Mouse (Mus musculus) forebrain, embryonic 16.5 days (tissue): ENCODE data around the gene Smtn. TPM values are rescaled to one million over a fixed set of nuclear protein-coding genes. Genes with fewer than 3 reads are reported as not detected.

Experiments used
- ATAC-seq: fragments of 200-750 bp; cut with Nextera tagmentation; 2 replicates; pipeline ENCODE4 v1.8.0; 2017; ENCODE audit warnings: mild to moderate bottlenecking, moderate library complexity
- H3K27ac ChIP-seq: fragments of 300-500 bp; sonication (generic); 2 replicates; pipeline ENCODE4 v1.5.1; 2014; ENCODE audit warnings: low read length, control low read depth
- H3K27me3 ChIP-seq: fragments of 300-500 bp; sonication (generic); replicated peaks from 2 replicates; pipeline ENCODE4 v1.6.1; 2014; ENCODE audit warnings: low read length; ENCODE audit not compliant: control insufficient read depth, insufficient read depth
- H3K36me3 ChIP-seq: fragments of 300-500 bp; sonication (generic); 2 replicates; pipeline ENCODE4 v1.6.1; 2014; ENCODE audit not compliant: control insufficient read depth, insufficient read depth
- H3K4me1 ChIP-seq: fragments of 300-500 bp; sonication (generic); replicated peaks from 2 replicates; pipeline ENCODE4 v1.6.1; 2014; ENCODE audit warnings: low read length; ENCODE audit not compliant: control insufficient read depth, insufficient read depth
- H3K4me2 ChIP-seq: fragments of 300-500 bp; sonication (generic); 2 replicates; pipeline ENCODE4 v1.6.1; 2014; ENCODE audit warnings: mild to moderate bottlenecking, low read length, control low read depth
- H3K4me3 ChIP-seq: fragments of 300-500 bp; sonication (generic); replicated peaks from 2 replicates; pipeline ENCODE4 v1.5.1; 2014; ENCODE audit warnings: mild to moderate bottlenecking, low read length, control low read depth
- H3K9ac ChIP-seq: fragments of 300-500 bp; sonication (generic); replicated peaks from 2 replicates; pipeline ENCODE4 v1.6.1; 2014; ENCODE audit warnings: low read depth, low read length, control low read depth
- H3K9me3 ChIP-seq: fragments of 300-500 bp; sonication (generic); 2 replicates; pipeline ENCODE4 v1.6.1; 2016; ENCODE audit warnings: low read length; ENCODE audit not compliant: control insufficient read depth
- WGBS: fragments of 180-500 bp; shearing (Covaris S2); extraction: QIAGEN DNeasy Blood & Tissue Kit; methylation state at CpG from one replicate; pipeline ENCODE4 v1.1.7; 2014; 5-methylcytosine and 5-hydroxymethylcytosine counted together
- polyA plus RNA-seq: library from polyadenylated mRNA; unstranded; fragments of >200 nt; fragmentation: Nextera tagmentation; extraction: Ambion mirVana; gene quantifications from 2 replicates; pipeline ENCODE4 v1.2.1, GENCODE M21; 2015

Smtn gene
- polyA plus RNA-seq, 1 experiment from 2014 or later, result 17.7 TPM

GRCm38 (mm10) chr11:3539826-3540196 lies 601 bp downstream of the Smtn start:
- peak overlapping the region; percentile 58; the same call in 1 of the 2 replicates for H3K9ac ChIP-seq
- H3K36me3 ChIP-seq, result no peaks in the 10 kb centered on the region
- 0 out of 2 replicates have a peak, but pooled peaks cover 3% of the 10 kb centered on the region for H3K9me3 ChIP-seq
- peak overlapping the region; percentile 67 for H3K4me3 ChIP-seq
- no peaks in the 10 kb centered on the region for H3K27me3 ChIP-seq
- no peak overlapping the region for H3K27ac ChIP-seq
- 81% methylated on average over 4 of the region's 4 CpGs for WGBS
- H3K4me2 ChIP-seq, result peak overlapping the region; percentile 80
- H3K4me1 ChIP-seq, result peaks cover 20% of the 10 kb centered on the region
- no peak for ATAC-seq

- ATAC-seq, result peak; percentile 96
- H3K4me2 ChIP-seq, result peak overlapping the region; percentile 80
- peak overlapping the region; percentile 66 for H3K9ac ChIP-seq
- peak overlapping the region; percentile 67 for H3K4me3 ChIP-seq
- H3K9me3 ChIP-seq, result no peaks in the 10 kb centered on the region
- no peaks in the 10 kb centered on the region for H3K36me3 ChIP-seq
- 4% methylated on average over 33 of the region's 33 CpGs for WGBS
- H3K4me1 ChIP-seq, result peaks cover 21% of the 10 kb centered on the region
- 0 out of 2 replicates have a peak overlapping the region, but pooled peaks have one; percentile 35 for H3K27ac ChIP-seq
- H3K27me3 ChIP-seq, result no peaks in the 10 kb centered on the region
Measured at GRCm38 (mm10) chr11:3539111-3539825, 1.1 kb downstream of the Smtn start.

- no peak for ATAC-seq
- no peak overlapping the region for H3K27ac ChIP-seq
- H3K27me3 ChIP-seq, result no peaks in the 10 kb centered on the region
- H3K4me2 ChIP-seq, result peak overlapping the region; percentile 80
- no peaks in the 10 kb centered on the region for H3K9me3 ChIP-seq
- H3K4me3 ChIP-seq, result peak overlapping the region; percentile 67
- H3K36me3 ChIP-seq, result no peaks in the 10 kb centered on the region
- WGBS, result 69% methylated on average over 4 of the region's 4 CpGs
- H3K9ac ChIP-seq, result peak overlapping the region; percentile 66
- peaks cover 21% of the 10 kb centered on the region for H3K4me1 ChIP-seq
Measured at GRCm38 (mm10) chr11:3538341-3538740, 2.1 kb downstream of the Smtn start.

GRCm38 (mm10) chr11:3537711-3538110 lies 2.7 kb downstream of the Smtn start:
- no peaks in the 10 kb centered on the region for H3K27me3 ChIP-seq
- 92% methylated on average over 3 of the region's 3 CpGs for WGBS
- H3K4me2 ChIP-seq, result peak overlapping the region; percentile 80; the same call in 1 of the 2 replicates
- H3K4me1 ChIP-seq, result peaks cover 21% of the 10 kb centered on the region
- ATAC-seq, result no peak
- H3K36me3 ChIP-seq, result no peaks in the 10 kb centered on the region
- no peak overlapping the region for H3K9ac ChIP-seq
- H3K4me3 ChIP-seq, result no peak overlapping the region
- no peak overlapping the region for H3K27ac ChIP-seq
- no peaks in the 10 kb centered on the region for H3K9me3 ChIP-seq

GRCm38 (mm10) chr11:3536745-3537333 lies 3.6 kb downstream of the Smtn start:
- no peak overlapping the region for H3K4me3 ChIP-seq
- peaks cover 21% of the 10 kb centered on the region for H3K4me1 ChIP-seq
- no peaks in the 10 kb centered on the region for H3K27me3 ChIP-seq
- H3K9ac ChIP-seq, result no peak overlapping the region
- no peak for ATAC-seq
- no peaks in the 10 kb centered on the region for H3K36me3 ChIP-seq
- 92% methylated on average over 5 of the region's 5 CpGs for WGBS
- H3K4me2 ChIP-seq, result no peak overlapping the region
- H3K27ac ChIP-seq, result no peak overlapping the region
- no peaks in the 10 kb centered on the region for H3K9me3 ChIP-seq

- Histone ChIP-seq H3K9me3 (no peaks in the 10 kb centered on the region), H3K36me3 (no peaks in the 10 kb centered on the region), H3K27me3 (no peaks in the 10 kb centered on the region), H3K27ac (peak overlapping the region; percentile 70), H3K4me3 (peak overlapping the region; percentile 65), H3K9ac (peak overlapping the region; percentile 77), H3K4me1 (peaks cover 21% of the 10 kb centered on the region), H3K4me2 (peak overlapping the region; percentile 93)
- ATAC-seq, result no peak
- WGBS, result 55% methylated on average over 5 of the region's 5 CpGs
Measured at GRCm38 (mm10) chr11:3536082-3536481, 4.3 kb downstream of the Smtn start.

- H3K4me1 ChIP-seq, result peaks cover 21% of the 10 kb centered on the region
- under 1% methylated on average over 36 of the region's 36 CpGs for WGBS
- H3K4me3 ChIP-seq, result peak overlapping the region; percentile 65
- H3K4me2 ChIP-seq, result peak overlapping the region; percentile 93
- ATAC-seq, result peak; percentile 85
- peak overlapping the region; percentile 70 for H3K27ac ChIP-seq
- peak overlapping the region; percentile 77 for H3K9ac ChIP-seq
- H3K9me3 ChIP-seq, result no peaks in the 10 kb centered on the region
- H3K27me3 ChIP-seq, result no peaks in the 10 kb centered on the region
- H3K36me3 ChIP-seq, result no peaks in the 10 kb centered on the region
Measured at GRCm38 (mm10) chr11:3535406-3535986, 4.9 kb downstream of the Smtn start.

GRCm38 (mm10) chr11:3534956-3535355 lies 5.5 kb downstream of the Smtn start:
- WGBS, result 6% methylated on average over 8 of the region's 8 CpGs
- no peak for ATAC-seq
- H3K27me3 ChIP-seq, result no peaks in the 10 kb centered on the region
- H3K9me3 ChIP-seq, result no peaks in the 10 kb centered on the region
- H3K27ac ChIP-seq, result no peak overlapping the region
- no peaks in the 10 kb centered on the region for H3K36me3 ChIP-seq
- H3K9ac ChIP-seq, result 0 out of 2 replicates have a peak overlapping the region, but pooled peaks have one; percentile 27
- H3K4me3 ChIP-seq, result peak overlapping the region; percentile 65; the same call in 1 of the 2 replicates
- H3K4me1 ChIP-seq, result peaks cover 21% of the 10 kb centered on the region
- H3K4me2 ChIP-seq, result peak overlapping the region; percentile 93

GRCm38 (mm10) chr11:3533406-3533932 lies 6.9 kb downstream of the Smtn start:
- Histone ChIP-seq H3K9ac (no peak overlapping the region), H3K4me3 (no peak overlapping the region), H3K27me3 (no peaks in the 10 kb centered on the region), H3K4me2 (no peak overlapping the region), H3K4me1 (peaks cover 13% of the 10 kb centered on the region), H3K27ac (no peak overlapping the region), H3K36me3 (no peaks in the 10 kb centered on the region; the same call in 1 of the 2 replicates), H3K9me3 (no peaks in the 10 kb centered on the region)
- 86% methylated on average over 17 of the region's 17 CpGs for WGBS
- ATAC-seq, result no peak
